Comparison of ENCODE assay signal across 8 mouse cellular contexts in the genomic region with DNA sequence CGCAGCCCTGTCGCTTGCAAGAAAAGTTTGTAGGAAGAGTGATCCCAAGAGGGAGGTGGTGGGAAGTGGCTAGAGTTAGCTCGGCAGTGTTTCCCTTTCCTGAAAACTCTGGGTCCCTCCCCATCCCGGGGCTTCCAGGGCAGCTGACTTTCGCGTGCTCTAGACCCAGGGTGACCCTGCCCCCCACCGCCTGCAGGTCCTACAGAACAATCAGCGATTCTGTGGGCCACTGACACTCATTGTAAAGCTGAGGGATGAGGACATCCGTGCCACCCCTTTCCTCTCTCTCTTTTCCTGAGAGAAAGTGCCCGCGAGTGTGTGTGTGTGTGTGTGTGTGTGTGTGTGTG. TPM values are rescaled to one million over a fixed set of nuclear protein-coding genes. Genes with fewer than 3 reads are reported as not detected.
DNase-seq lines count a peak whose midpoint lies in the region; ATAC-seq and TF ChIP-seq lines count a peak whose summit lies in the region.

No protein-coding gene starts in this region.

- ATAC-seq in heart, embryonic 15.5 days (replicated peaks; ENCODE audit: insufficient number of reproducible peaks, insufficient read depth, low FRiP score, low read depth) = no peak; the same call in 1 of the 2 replicates
- no peak for ATAC-seq in embryonic facial prominence, embryonic 14.5 days (ENCODE audit: low read depth)
- ATAC-seq in kidney, postnatal 0 days (replicated peaks; ENCODE audit: low FRiP score, low read depth) = 0 out of 2 replicates have a peak, but pooled peaks have one; percentile 6
- peak; percentile 27; the same call in 1 of the 2 replicates for ATAC-seq in midbrain, embryonic 12.5 days (ENCODE audit: low FRiP score, low read depth)

- H3K9me3 ChIP-seq in heart, embryonic 15.5 days (replicated peaks) = no peaks in the 10 kb centered on the region
- H3K9me3 ChIP-seq in ES-E14 (ENCODE audit: control insufficient read depth, insufficient read depth, low read depth, low read length) = no peaks in the 10 kb centered on the region
- H3K9me3 ChIP-seq in embryonic facial prominence, embryonic 14.5 days (ENCODE audit: control insufficient read depth, low read length) = no peaks in the 10 kb centered on the region
- no peaks in the 10 kb centered on the region for H3K9me3 ChIP-seq in kidney, postnatal 0 days (replicated peaks; ENCODE audit: low read length)
- H3K9me3 ChIP-seq in midbrain, embryonic 12.5 days = no peaks in the 10 kb centered on the region

- H3K27me3 ChIP-seq in heart, embryonic 15.5 days = no peaks in the 10 kb centered on the region
- no peaks in the 10 kb centered on the region for H3K27me3 ChIP-seq in embryonic facial prominence, embryonic 14.5 days (replicated peaks; ENCODE audit: control insufficient read depth, insufficient read depth, low read length)
- no peaks in the 10 kb centered on the region for H3K27me3 ChIP-seq in kidney, postnatal 0 days (ENCODE audit: insufficient read depth, low read length)
- H3K27me3 ChIP-seq in midbrain, embryonic 12.5 days = peaks cover 26% of the 10 kb centered on the region

- H3K4me1 ChIP-seq in heart, embryonic 15.5 days (replicated peaks) = peaks cover 63% of the 10 kb centered on the region
- peaks cover 2 to 24% of the 10 kb centered on the region in 2 experiments; a peak in 3 of 4 replicates for H3K4me1 ChIP-seq in ES-E14 (ENCODE audit: control insufficient read depth in 2 of 2, insufficient read depth in 2 of 2, low read length in 2 of 2, poor library complexity in 1 of 2)
- H3K4me1 ChIP-seq in embryonic facial prominence, embryonic 14.5 days (ENCODE audit: control insufficient read depth, insufficient read depth, low read length) = peaks cover 42% of the 10 kb centered on the region
- H3K4me1 ChIP-seq in kidney, postnatal 0 days (replicated peaks; ENCODE audit: insufficient read depth, low read length) = peaks cover 50% of the 10 kb centered on the region
- H3K4me1 ChIP-seq in midbrain, embryonic 12.5 days = peaks cover 34% of the 10 kb centered on the region

- no peak for DNase-seq in heart, postnatal 14 days
- DNase-seq in ES-E14 (ENCODE audit: low read depth, low spot score) = no peak
- DNase-seq in embryonic facial prominence, embryonic 14.5 days (ENCODE audit: low spot score) = no peak
- DNase-seq in kidney, postnatal 0 days (ENCODE audit: low spot score) = no peak
- no peak for DNase-seq in T-cell, adult 2 months (ENCODE audit: low spot score)
- no peak for DNase-seq in ovary, postnatal 10 days (ENCODE audit: low spot score)

- H3K9ac ChIP-seq in heart, embryonic 15.5 days = peak overlapping the region; percentile 80
- peak overlapping the region; percentile 76 for H3K9ac ChIP-seq in ES-E14 (ENCODE audit: insufficient read depth, low read depth, low read length, poor library complexity, severe bottlenecking)
- peak overlapping the region; percentile 81 for H3K9ac ChIP-seq in embryonic facial prominence, embryonic 14.5 days (ENCODE audit: low read depth, low read length)
- peak overlapping the region; percentile 82 for H3K9ac ChIP-seq in kidney, postnatal 0 days (ENCODE audit: low read depth, low read length)
- H3K9ac ChIP-seq in midbrain, embryonic 12.5 days (replicated peaks) = peak overlapping the region; percentile 59

- in situ Hi-C loops in ES-E14 (cut with MboI; ENCODE audit: low sequenced_read_pairs in 2 of 2, unreplicated experiment in 2 of 2) = no loop called here

- peak overlapping the region; percentile 70 for H3K4me3 ChIP-seq in heart, embryonic 15.5 days
- peak overlapping the region; percentile 76 to 93 for H3K4me3 ChIP-seq in ES-E14 (ENCODE audit: insufficient read depth in 1 of 2, low read depth in 1 of 2, low read length in 2 of 2, poor library complexity in 1 of 2, severe bottlenecking in 1 of 2)
- peak overlapping the region; percentile 69 for H3K4me3 ChIP-seq in embryonic facial prominence, embryonic 14.5 days (ENCODE audit: low read depth, low read length)
- peak overlapping the region; percentile 68 for H3K4me3 ChIP-seq in kidney, postnatal 0 days (replicated peaks; ENCODE audit: low read depth, low read length)
- H3K4me3 ChIP-seq in midbrain, embryonic 12.5 days = peak overlapping the region; percentile 56

- 0% methylated on average over 11 of the region's 11 CpGs for WGBS in heart, embryonic 15.5 days
- 2% methylated on average over 9 of the region's 11 CpGs for WGBS in embryonic facial prominence, embryonic 14.5 days
- under 1% methylated on average over 11 of the region's 11 CpGs for WGBS in kidney, postnatal 0 days
- WGBS in midbrain, embryonic 12.5 days = 0% methylated on average over 11 of the region's 11 CpGs

- peak overlapping the region; percentile 78 for H3K4me2 ChIP-seq in heart, embryonic 15.5 days
- H3K4me2 ChIP-seq in embryonic facial prominence, embryonic 14.5 days (ENCODE audit: low read depth, low read length) = peak overlapping the region; percentile 88
- H3K4me2 ChIP-seq in kidney, postnatal 0 days (ENCODE audit: low read length) = peak overlapping the region; percentile 84
- H3K4me2 ChIP-seq in midbrain, embryonic 12.5 days (replicated peaks) = peak overlapping the region; percentile 92

- intact Hi-C loops in heart, postnatal 14 days (cut with DNase I) = no loop called here

- H3K27ac ChIP-seq in heart, embryonic 15.5 days = peak overlapping the region; percentile 93
- H3K27ac ChIP-seq in ES-E14 (ENCODE audit: insufficient read depth, low read depth, low read length, poor library complexity, severe bottlenecking) = no peak overlapping the region
- H3K27ac ChIP-seq in embryonic facial prominence, embryonic 14.5 days (replicated peaks; ENCODE audit: low read depth, low read length) = peak overlapping the region; percentile 77
- H3K27ac ChIP-seq in kidney, postnatal 0 days = peak overlapping the region; percentile 91
- no peak overlapping the region for H3K27ac ChIP-seq in midbrain, embryonic 12.5 days (replicated peaks)

- 0 out of 2 replicates have a peak, but pooled peaks have one; percentile 4 for TF ChIP-seq CTCF in kidney, postnatal 0 days (IDR thresholded peaks at IDR 0.05; ENCODE audit: low read depth)

- no peaks in the 10 kb centered on the region for H3K36me3 ChIP-seq in heart, embryonic 15.5 days
- no peaks in the 10 kb centered on the region for H3K36me3 ChIP-seq in ES-E14 (ENCODE audit: control insufficient read depth, insufficient read depth, low read length, poor library complexity, severe bottlenecking)
- H3K36me3 ChIP-seq in embryonic facial prominence, embryonic 14.5 days (ENCODE audit: control insufficient read depth, insufficient read depth, low read length) = no peaks in the 10 kb centered on the region
- H3K36me3 ChIP-seq in kidney, postnatal 0 days (ENCODE audit: insufficient read depth, low read length) = no peaks in the 10 kb centered on the region
- H3K36me3 ChIP-seq in midbrain, embryonic 12.5 days = no peaks in the 10 kb centered on the region

TF ChIP-seq in ES-E14, 5 proteins besides CTCF, POLR2A, EP300 and RAD21:
- TF ChIP-seq ZNF384 (IDR thresholded peaks at IDR 0.05; ENCODE audit: low read depth, low read length) = no peak
- no peak for TF ChIP-seq CHD2 (IDR thresholded peaks at IDR 0.05; ENCODE audit: low read depth, low read length)
- no peak for TF ChIP-seq HCFC1 (IDR thresholded peaks at IDR 0.05; ENCODE audit: borderline replicate concordance, insufficient read depth, low read length)
- TF ChIP-seq ZC3H11A (IDR thresholded peaks at IDR 0.05; ENCODE audit: borderline replicate concordance, low read depth, low read length) = no peak
- TF ChIP-seq MAFK (IDR thresholded peaks at IDR 0.05; ENCODE audit: insufficient read depth, low read depth, low read length) = no peak

RNA-seq across cellular contexts. Expression of gene Csrp1, which starts 9.5 kb away (rescaled TPM):
- polyA plus RNA-seq in heart, embryonic 15.5 days (2015; fragmentation: Nextera tagmentation; extraction: Ambion mirVana) = 149 and 169 TPM in 2 replicates
- total RNA-seq in heart, postnatal 14 days (2021) = 10 to 100 TPM; 60.3 to 66.0 TPM
- total RNA-seq in ES-E14 (2012; rRNA removed) = 91.6 and 131 TPM in 2 replicates
- 112 and 119 TPM in 2 replicates for polyA plus RNA-seq in embryonic facial prominence, embryonic 14.5 days (2014; fragmentation: Nextera tagmentation; extraction: Ambion mirVana)
- polyA plus RNA-seq in kidney, postnatal 0 days (2015; fragmentation: Nextera tagmentation; extraction: Ambion mirVana) = 189 and 190 TPM in 2 replicates
- polyA plus RNA-seq in midbrain, embryonic 12.5 days (2016; fragmentation: Nextera tagmentation; extraction: Ambion mirVana) = 35.6 and 41.0 TPM in 2 replicates

RNA-seq across cellular contexts. Expression of gene Phlda3, which starts 36.6 kb away (rescaled TPM):
- 70.5 and 85.0 TPM in 2 replicates for polyA plus RNA-seq in heart, embryonic 15.5 days (2015; fragmentation: Nextera tagmentation; extraction: Ambion mirVana)
- total RNA-seq in heart, postnatal 14 days (2021) = 10 to 100 TPM; 17.2 to 18.4 TPM
- total RNA-seq in ES-E14 (2012; rRNA removed) = 51.1 and 70.7 TPM in 2 replicates
- polyA plus RNA-seq in embryonic facial prominence, embryonic 14.5 days (2014; fragmentation: Nextera tagmentation; extraction: Ambion mirVana) = 80.1 and 90.4 TPM in 2 replicates
- polyA plus RNA-seq in kidney, postnatal 0 days (2015; fragmentation: Nextera tagmentation; extraction: Ambion mirVana) = 76.4 and 78.4 TPM in 2 replicates
- polyA plus RNA-seq in midbrain, embryonic 12.5 days (2016; fragmentation: Nextera tagmentation; extraction: Ambion mirVana) = 15.7 and 21.8 TPM in 2 replicates

RNA-seq across cellular contexts. Expression of gene Tnni1, which starts 49.9 kb away (rescaled TPM):
- 3,693 and 4,133 TPM in 2 replicates for polyA plus RNA-seq in heart, embryonic 15.5 days (2015; fragmentation: Nextera tagmentation; extraction: Ambion mirVana)
- total RNA-seq in heart, postnatal 14 days (2021) = 10 to 100 TPM; 18.6 to 29.4 TPM
- total RNA-seq in ES-E14 (2012; rRNA removed) = 1.1 and 1.6 TPM in 2 replicates
- polyA plus RNA-seq in embryonic facial prominence, embryonic 14.5 days (2014; fragmentation: Nextera tagmentation; extraction: Ambion mirVana) = 637 and 738 TPM in 2 replicates
- 7.9 and 8.9 TPM in 2 replicates for polyA plus RNA-seq in kidney, postnatal 0 days (2015; fragmentation: Nextera tagmentation; extraction: Ambion mirVana)
- 1.0 and 2.2 TPM in 2 replicates for polyA plus RNA-seq in midbrain, embryonic 12.5 days (2016; fragmentation: Nextera tagmentation; extraction: Ambion mirVana)

Comparison
In these comparisons a context has a peak if more than half of its experiments do, and no peak if none do; other contexts are left out.
1. ATAC-seq: peak in kidney, postnatal 0 days (single experiment) and midbrain, embryonic 12.5 days (single experiment); none in heart, embryonic 15.5 days (single experiment) and embryonic facial prominence, embryonic 14.5 days (single experiment).
2. H3K27ac ChIP-seq: peak in heart, embryonic 15.5 days (single experiment), embryonic facial prominence, embryonic 14.5 days (single experiment) and kidney, postnatal 0 days (single experiment); none in ES-E14 (single experiment) and midbrain, embryonic 12.5 days (single experiment).
3. RNA of gene Tnni1, which starts 49.9 kb away (polyA plus RNA-seq): 3,693 to 4,133 TPM in heart, embryonic 15.5 days and 637 to 738 TPM in embryonic facial prominence, embryonic 14.5 days; 7.9 to 8.9 TPM in kidney, postnatal 0 days and 1.0 to 2.2 TPM in midbrain, embryonic 12.5 days; every median in the first group is over 10 times any median in the second.
4. Peak in every context shown above with its lines, with median percentiles within 50 percentile points of each other: H3K4me2 ChIP-seq, H3K4me3 ChIP-seq and H3K9ac ChIP-seq.